Mouse (Mus musculus) MEL-GATA-1-ER (cell line): ENCODE data around the gene Zfp764.
"Not testable (repeated sequence)": the region's sequence is repeated elsewhere in the genome, so short reads cannot be mapped to it uniquely, and the experiment has no call there.

Source experiments
- DNase-seq: peaks from one replicate; pipeline ENCODE4 v3.0.0-alpha.2; 2012; ENCODE audit warnings: low read depth; ENCODE audit errors: extremely low read depth

The Zfp764 gene

GRCm38 (mm10) chr7:127391538-127391937, 15.1 kb downstream of the Zfp764 start:
- DNase-seq = no peak

GRCm38 (mm10) chr7:127390306-127390705, 16.3 kb downstream of the Zfp764 start:
- DNase-seq = no peak

GRCm38 (mm10) chr7:127388201-127388600, 18.4 kb downstream of the Zfp764 start:
- not testable (repeated sequence) for DNase-seq

- peak; percentile 75 for DNase-seq
These were observed 19.8 kb downstream of the Zfp764 start, which contains the start of gene 9130019O22Rik for GRCm38 (mm10) chr7:127386641-127387392. Gene 9130019O22Rik (minus strand): TSS chr7:127387166.

GRCm38 (mm10) chr7:127385560-127385959, 21.1 kb downstream of the Zfp764 start:
- not testable (repeated sequence) for DNase-seq

- no peak for DNase-seq
These were observed 28.2 kb downstream of the Zfp764 start for GRCm38 (mm10) chr7:127378310-127378921.

- peak; percentile 95 for DNase-seq
These were observed 31.1 kb downstream of the Zfp764 start, which contains the start of gene Zfp747 for GRCm38 (mm10) chr7:127375271-127376245. Gene Zfp747 (minus strand): TSS chr7:127376050.

GRCm38 (mm10) chr7:127371870-127372269, 34.8 kb downstream of the Zfp764 start:
- not testable (repeated sequence) for DNase-seq

GRCm38 (mm10) chr7:127371213-127371612, 35.4 kb downstream of the Zfp764 start:
- DNase-seq = no peak

- no peak for DNase-seq
These were observed 40.4 kb downstream of the Zfp764 start for GRCm38 (mm10) chr7:127366249-127366648.

- no peak for DNase-seq
These were observed 42.5 kb downstream of the Zfp764 start for GRCm38 (mm10) chr7:127364166-127364565.

GRCm38 (mm10) chr7:127363475-127363921, 43.1 kb downstream of the Zfp764 start:
- DNase-seq = no peak

- not testable (repeated sequence) for DNase-seq
These were observed 44.2 kb downstream of the Zfp764 start for GRCm38 (mm10) chr7:127362418-127362817.

- DNase-seq = no peak
These were observed 45.2 kb downstream of the Zfp764 start for GRCm38 (mm10) chr7:127361449-127361848.

GRCm38 (mm10) chr7:127360265-127360664, 46.4 kb downstream of the Zfp764 start:
- no peak for DNase-seq

- no peak for DNase-seq
These were observed 48.1 kb downstream of the Zfp764 start for GRCm38 (mm10) chr7:127358472-127358871.

- no peak for DNase-seq
These were observed 48.8 kb downstream of the Zfp764 start for GRCm38 (mm10) chr7:127357871-127358270.

GRCm38 (mm10) chr7:127355796-127356195, 50.8 kb downstream of the Zfp764 start:
- DNase-seq = no peak
